Mouse (Mus musculus): ENCODE data around the gene Cbfa2t2.

Gene Cbfa2t2

GRCm38 (mm10) chr2:154539720-154540119 lies 103.4 kb downstream of the Cbfa2t2 start:
- peak; percentile 68 for DNase-seq

GRCm38 (mm10) chr2:154541630-154542029 lies 105.3 kb downstream of the Cbfa2t2 start:
- no peak for DNase-seq

- peak; percentile 58 for DNase-seq
Measured at GRCm38 (mm10) chr2:154543567-154544347, 107.5 kb downstream of the Cbfa2t2 start.

GRCm38 (mm10) chr2:154546711-154547110 lies 110.4 kb downstream of the Cbfa2t2 start, which contains the start of gene 1700003F12Rik:
1700003F12Rik (plus strand) TSS chr2:154547085.
- DNase-seq, result no peak

GRCm38 (mm10) chr2:154548688-154549087 lies 112.4 kb downstream of the Cbfa2t2 start:
- DNase-seq, result peak; percentile 54

- DNase-seq, result peak; percentile 81
Measured at GRCm38 (mm10) chr2:154549127-154549885, 113.0 kb downstream of the Cbfa2t2 start.

- no peak for DNase-seq
Measured at GRCm38 (mm10) chr2:154549886-154550189, 113.6 kb downstream of the Cbfa2t2 start.

- DNase-seq, result no peak
Measured at GRCm38 (mm10) chr2:154550937-154551336, 114.7 kb downstream of the Cbfa2t2 start.

GRCm38 (mm10) chr2:154551476-154551875 lies 115.2 kb downstream of the Cbfa2t2 start, which contains the start of gene Actl10:
Actl10 (plus strand) TSS chr2:154551776.
- DNase-seq, result no peak

GRCm38 (mm10) chr2:154551927-154552326 lies 115.6 kb downstream of the Cbfa2t2 start:
- no peak for DNase-seq

- DNase-seq, result peak; percentile 85
Measured at GRCm38 (mm10) chr2:154552424-154552907, 116.2 kb downstream of the Cbfa2t2 start.

GRCm38 (mm10) chr2:154555235-154555634 lies 119.0 kb downstream of the Cbfa2t2 start:
- DNase-seq, result no peak

GRCm38 (mm10) chr2:154557184-154557832 lies 121.0 kb downstream of the Cbfa2t2 start:
- no peak for DNase-seq

GRCm38 (mm10) chr2:154558264-154559039 lies 122.2 kb downstream of the Cbfa2t2 start, which contains the start of gene Necab3:
Necab3 (minus strand) TSS chr2:154558890.
- DNase-seq, result no peak

GRCm38 (mm10) chr2:154563612-154564170 lies 127.4 kb downstream of the Cbfa2t2 start:
- no peak for DNase-seq

- DNase-seq, result no peak
Measured at GRCm38 (mm10) chr2:154565562-154565961, 129.3 kb downstream of the Cbfa2t2 start.

GRCm38 (mm10) chr2:154566641-154567040 lies 130.4 kb downstream of the Cbfa2t2 start:
- no peak for DNase-seq

GRCm38 (mm10) chr2:154567766-154568165 lies 131.5 kb downstream of the Cbfa2t2 start:
- DNase-seq, result peak; percentile 61

- DNase-seq, result peak; percentile 43
Measured at GRCm38 (mm10) chr2:154568329-154569070, 132.2 kb downstream of the Cbfa2t2 start.

- DNase-seq, result peak; percentile 63
Measured at GRCm38 (mm10) chr2:154569071-154569748, 132.9 kb downstream of the Cbfa2t2 start.

GRCm38 (mm10) chr2:154569836-154570286 lies 133.6 kb downstream of the Cbfa2t2 start, which contains the start of gene E2f1:
E2f1 (minus strand) TSS chr2:154569892.
- DNase-seq, result peak; percentile 96
